Mouse (Mus musculus) cortical plate, adult 2 months (tissue): ENCODE measurements at regions not wholly inside any gene's neighbourhood (a gene's known extent, or its start where the extent isn't known, plus 50 kb on each side); places are given as distances from the start of the nearest gene placed in this dataset.

ENCODE experiments used
- CTCF ChIP-seq: fragments of 200-500 bp; IDR thresholded peaks from 2 replicates; pipeline ENCODE4 v1.5.1; 2011; ENCODE audit warnings: mild to moderate bottlenecking, control low read depth, low read length; ENCODE audit not compliant: insufficient read depth; ENCODE audit errors: extremely low read depth
- POLR2A ChIP-seq: fragments of 200-500 bp; IDR thresholded peaks from 2 replicates; pipeline ENCODE4 v1.6.1; 2011; ENCODE audit warnings: mild to moderate bottlenecking, low read length, control low read depth; ENCODE audit not compliant: insufficient read depth; ENCODE audit errors: extremely low read depth

DNA sequence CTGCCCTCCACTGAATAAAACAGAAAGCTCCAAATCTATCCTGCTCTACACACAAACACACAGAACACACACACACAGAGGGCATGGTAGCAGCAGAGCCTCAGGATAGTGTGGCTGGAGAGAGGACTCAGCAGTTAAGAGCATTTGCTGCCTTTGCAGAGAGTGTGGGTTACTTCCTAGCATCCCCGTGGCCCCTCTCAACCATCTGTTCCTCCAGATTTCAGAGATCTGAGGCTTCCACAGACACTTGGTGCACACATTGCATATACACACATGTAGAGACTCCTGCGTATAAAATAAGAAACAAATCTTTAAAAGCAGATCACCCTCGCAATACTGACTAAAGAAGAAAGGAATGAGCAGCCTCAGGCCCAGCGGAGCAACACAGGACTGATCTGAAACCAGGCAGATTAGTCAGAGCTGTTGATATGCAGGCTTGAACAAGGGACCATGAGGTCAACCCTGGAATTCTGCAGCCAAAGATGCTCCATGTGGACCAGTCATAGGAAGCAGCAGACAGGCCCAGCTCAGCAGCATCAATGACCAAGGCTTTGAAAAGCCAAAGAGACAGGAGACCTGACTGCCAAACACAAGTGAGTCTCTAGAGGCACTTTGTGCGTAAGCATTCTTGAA, 89.7 kb downstream of the Irs2 start:
- TF ChIP-seq CTCF (no peak), POLR2A (no peak)
